Mouse (Mus musculus) left cerebral cortex, adult 9 months (tissue): ENCODE measurements around the gene Cacna1h.

Source experiments
- DNase-seq, 2 experiments: peaks; one replicate each; pipeline ENCODE4 v3.0.0; 2022; ENCODE audit warnings: low spot score in 2 of 2

Cacna1h gene

DNA sequence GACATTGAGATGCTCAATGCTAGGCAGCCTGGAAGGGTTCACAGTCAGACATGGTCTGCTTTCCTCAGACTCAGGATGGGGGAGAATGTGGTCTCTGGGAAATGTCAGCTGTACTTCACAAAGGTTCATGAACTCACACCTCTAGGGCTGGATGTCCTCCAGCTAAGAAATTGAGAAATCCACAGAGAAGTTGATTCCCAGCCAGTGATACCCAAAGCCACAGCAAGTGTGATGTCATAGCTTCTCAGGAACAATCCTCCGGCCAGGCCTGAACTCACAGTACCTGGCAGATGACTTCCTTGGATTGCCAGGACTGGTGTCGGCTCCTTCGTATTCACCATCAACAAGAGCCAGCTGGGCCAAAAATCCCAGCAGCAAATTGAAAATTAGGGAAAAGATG lies 12.3 kb upstream of the Cacna1h start:
- DNase-seq, result no peak

DNA sequence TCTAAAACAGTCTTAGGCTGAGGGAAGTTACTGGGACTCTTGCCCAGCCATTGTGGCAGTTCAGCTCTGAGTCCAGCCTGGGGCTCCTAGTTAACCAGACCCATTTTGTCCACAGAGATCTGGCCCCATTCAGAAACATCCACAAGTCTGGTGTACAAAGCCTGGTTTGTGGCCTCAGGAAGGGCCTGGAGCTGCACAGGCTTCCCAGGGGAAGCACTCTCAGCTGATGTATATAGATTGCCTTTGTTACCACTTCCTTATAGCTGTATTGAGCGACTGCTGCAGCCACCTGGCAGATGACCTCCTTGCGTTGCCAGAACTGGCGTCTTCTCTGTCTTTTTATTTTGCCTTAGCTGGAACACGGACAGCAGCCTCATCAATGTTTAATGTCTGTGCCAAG lies 11.5 kb upstream of the Cacna1h start:
- DNase-seq, result no peak

DNA sequence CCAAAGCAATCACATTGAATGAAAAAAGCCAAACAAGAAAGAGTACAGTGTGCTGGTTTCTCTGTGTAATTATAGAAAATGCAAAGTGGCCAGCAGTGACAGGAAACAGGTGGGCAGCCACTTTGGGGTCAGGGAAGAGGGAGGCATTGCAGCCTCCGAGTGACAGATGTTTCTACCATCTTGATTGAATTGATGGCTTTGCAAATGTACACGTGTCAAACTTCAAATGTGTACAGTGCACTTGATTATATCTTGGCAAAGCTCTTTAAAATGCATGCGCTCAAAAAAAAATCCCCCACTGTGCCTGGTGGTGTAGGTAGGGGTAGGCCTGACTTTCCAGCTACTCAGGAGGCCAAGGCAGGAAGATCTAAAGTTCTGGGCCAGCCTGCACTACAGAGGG lies 9.3 kb upstream of the Cacna1h start:
- DNase-seq, result no peak

DNA sequence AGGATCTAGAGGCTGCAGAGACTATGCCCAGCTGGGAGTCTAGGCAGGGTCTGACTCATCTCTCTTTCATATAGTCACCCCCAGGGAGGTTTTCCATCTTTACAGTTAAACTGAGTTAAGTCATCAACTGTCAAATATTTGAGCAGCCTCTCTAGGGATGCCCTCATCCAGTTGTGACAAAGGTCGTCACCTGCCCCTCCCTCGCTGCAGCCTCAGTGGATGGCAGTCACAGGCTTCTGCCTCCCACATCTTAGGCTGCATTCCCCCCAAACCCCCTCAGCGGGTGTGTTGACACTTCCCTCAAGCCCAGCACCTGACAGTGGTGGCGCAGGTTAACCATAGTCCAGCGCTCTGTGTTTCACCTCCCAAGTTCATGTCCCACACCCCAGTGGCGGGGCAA lies 7.8 kb upstream of the Cacna1h start:
- DNase-seq, result no peak

DNA sequence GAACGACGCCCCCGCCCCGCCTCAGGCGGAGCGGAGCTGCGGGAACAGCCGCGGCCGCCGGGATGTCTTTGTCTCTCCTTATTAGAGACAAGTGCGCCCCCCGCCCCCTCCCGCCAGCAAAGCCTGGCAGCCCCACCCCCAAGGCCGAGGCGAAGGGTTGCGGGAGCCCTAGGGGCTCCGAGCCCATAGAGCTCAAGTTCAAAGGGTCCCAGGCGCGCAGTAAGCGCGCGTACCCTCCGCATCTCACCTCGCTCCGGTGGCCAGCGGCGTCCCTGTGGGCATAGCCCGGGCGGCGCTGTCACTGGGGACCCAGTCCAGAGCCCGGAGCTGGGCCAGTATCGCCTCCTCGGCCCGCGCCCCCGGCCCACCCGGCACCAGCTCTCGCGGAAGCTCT lies 363 bp downstream of the Cacna1h start:
- DNase-seq, result no peak

DNA sequence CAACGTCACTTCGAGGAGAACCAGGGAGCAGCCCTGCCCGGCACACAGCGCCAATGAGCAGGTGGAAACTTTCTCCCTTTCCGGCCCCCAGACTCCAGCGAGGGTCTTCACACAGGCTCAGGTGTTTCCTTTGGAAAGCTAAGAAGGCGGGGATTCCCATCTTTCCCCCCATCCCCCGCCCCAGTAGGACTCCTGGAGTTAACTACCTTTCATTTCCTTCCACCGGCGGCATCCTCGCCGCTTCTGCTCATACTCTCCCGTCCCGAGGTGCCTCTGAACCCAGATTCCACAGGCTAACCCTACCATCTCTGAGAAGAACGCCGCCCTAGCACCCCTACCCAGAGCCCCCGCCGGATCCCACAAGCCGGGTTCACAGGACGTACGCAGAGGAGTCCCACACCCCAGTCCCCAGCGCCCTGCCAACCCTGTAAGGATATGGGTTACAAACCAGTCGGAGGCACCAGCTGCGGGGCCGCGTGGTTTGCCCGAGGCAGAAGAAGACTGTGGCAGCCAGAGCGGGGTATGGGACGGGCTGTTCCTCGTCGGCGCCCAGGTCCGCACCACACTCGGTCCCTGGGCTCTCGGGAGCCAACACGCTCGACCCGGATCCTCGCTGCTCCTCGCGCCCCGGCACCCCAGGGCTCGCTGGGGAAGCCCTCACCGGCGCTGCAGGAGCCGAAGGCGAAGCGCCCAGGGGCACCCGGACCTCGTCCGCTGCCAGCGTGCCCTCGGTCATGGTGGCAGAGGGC lies 976 bp downstream of the Cacna1h start:
- DNase-seq, result no peak

DNA sequence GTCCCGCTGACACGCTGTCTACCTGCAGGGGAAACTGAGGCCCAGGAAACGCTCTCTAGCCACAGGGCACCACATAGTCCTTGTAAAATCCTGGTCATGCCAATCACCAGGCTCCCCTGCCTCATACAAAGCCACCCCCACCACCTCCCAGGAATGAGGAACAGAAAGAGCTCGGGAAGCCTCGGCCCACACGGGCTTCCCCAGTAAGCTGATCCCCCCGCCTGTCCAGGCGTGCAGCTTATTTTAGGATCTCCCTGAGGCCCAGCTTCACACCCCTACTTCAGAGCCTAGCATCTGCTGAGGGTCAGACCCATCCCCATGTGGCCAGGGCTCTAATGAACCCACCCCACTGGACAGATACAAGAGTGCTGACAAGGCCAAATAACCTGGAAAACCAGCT lies 3.0 kb downstream of the Cacna1h start:
- no peak for DNase-seq

DNA sequence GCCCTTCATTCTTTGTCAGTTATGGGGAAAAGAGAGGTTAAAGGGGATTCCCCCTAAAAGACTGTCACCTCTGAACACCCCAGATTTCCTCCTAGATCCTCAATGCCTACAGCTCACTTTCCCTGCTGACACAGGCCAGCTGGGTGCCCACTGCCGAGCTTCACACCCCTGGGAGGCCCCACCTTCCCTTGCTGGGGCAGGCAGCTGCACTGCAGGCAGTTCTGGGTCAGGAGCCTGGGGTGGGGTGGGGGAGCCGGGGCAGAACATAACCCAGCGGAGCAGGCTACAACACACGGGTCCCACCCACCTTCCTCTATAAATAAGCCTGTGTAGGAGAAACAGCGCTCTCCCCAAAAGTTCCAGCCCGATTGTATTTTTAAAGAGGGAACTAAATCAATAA lies 3.7 kb downstream of the Cacna1h start:
- no peak for DNase-seq

DNA sequence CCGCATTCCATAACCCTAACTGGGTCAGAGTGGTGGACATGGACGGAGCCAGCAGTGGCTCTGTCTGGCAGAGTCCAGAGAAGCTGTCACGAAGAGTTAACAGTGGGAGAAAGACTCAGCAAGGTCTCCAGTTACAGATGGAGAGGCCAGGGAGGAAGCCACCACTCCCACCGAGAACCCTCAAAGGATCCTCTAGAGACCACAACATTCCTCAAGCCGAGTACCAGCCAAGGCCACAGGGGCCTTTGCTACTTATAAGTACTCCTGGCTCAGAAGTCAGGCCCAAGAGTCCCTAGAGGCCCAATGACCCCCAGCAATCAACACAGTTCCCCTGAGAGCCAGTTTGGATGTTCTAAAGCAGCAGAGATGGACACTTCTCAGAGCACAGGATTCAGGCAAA lies 4.3 kb downstream of the Cacna1h start:
- DNase-seq, result no peak

DNA sequence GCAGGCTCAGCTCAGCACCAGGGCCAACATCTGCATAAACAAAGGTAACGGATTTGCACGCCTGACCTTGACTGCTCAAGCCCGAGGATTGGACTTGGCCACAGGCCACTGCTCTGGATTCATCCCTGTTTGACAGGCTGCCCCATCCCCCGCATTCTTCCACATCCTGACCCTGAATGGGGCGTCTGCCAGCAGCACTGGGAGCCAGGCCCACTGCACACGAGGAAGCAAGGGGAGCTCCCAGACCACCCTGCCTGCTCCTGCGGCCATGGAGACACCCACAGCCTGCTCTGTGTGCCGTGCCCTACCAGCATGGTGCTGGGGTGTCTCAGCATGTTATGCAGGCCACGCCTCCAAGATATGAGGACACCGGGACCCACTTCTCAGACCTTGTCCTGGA lies 6.1 kb downstream of the Cacna1h start:
- no peak for DNase-seq

DNA sequence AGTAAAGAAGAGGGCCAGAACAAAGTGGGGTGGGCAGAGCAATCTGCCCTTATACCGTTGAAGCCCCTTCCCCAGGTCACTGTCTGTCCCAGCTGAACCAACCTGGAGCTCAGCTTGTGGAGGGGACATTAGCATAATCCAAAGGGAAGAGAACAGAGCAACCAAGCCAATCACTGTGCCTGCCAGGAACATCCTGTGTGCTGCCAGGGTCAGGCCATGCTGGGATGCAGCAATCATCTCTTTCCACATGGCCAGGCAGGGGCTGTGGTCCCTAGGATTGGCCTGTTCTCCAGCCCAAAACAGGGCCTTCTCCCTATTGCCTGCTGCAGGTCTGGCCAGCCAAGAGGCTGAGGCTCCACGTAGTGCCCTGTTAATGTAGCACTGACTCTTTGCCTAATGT lies 7.6 kb downstream of the Cacna1h start:
- no peak for DNase-seq

DNA sequence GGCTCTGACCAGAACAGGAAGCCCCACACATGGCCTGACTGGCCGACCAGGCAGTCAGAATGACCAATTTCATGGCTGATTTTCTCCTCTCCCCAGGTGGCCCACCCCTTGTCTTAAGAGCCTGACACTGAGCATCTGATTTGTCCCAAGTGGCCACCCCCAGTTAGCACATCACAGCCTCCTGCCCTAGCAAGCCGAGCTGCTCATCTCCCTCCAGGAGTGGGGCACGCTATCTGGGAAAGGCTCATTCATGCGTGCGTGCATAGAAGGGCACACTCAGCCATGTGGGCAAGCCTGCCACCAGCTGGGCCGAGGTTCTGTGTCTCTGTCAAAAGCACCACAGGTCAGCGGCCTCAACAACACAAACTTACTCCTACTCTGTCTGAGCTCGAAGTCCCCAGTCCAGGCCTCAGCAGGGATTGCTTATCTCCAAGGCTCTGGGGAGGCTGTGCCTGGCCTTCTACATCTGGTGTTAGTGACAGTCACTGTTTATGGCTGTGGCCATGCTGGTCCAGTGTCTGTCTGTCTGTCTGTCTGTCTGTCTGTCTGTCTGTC lies 9.0 kb downstream of the Cacna1h start:
- no peak for DNase-seq

DNA sequence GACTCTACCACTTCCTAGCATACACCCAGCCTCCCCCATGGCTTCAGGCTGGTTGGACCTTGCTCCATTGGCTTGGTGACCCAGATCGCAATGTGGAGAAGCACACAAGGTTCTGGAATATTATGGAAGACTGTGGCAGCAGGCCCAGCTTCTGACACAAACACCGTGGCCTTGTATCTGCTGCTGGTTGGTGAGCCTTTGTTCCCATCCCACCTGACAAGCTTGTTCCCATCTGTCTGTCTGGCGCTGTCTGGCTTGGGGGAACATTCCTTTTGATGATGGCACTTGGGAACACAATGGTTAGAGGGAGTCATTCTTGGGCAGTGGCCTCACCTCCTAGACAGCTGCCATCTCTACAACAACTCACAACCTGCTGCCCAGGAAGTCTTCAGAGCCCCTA lies 12.6 kb downstream of the Cacna1h start:
- no peak for DNase-seq

DNA sequence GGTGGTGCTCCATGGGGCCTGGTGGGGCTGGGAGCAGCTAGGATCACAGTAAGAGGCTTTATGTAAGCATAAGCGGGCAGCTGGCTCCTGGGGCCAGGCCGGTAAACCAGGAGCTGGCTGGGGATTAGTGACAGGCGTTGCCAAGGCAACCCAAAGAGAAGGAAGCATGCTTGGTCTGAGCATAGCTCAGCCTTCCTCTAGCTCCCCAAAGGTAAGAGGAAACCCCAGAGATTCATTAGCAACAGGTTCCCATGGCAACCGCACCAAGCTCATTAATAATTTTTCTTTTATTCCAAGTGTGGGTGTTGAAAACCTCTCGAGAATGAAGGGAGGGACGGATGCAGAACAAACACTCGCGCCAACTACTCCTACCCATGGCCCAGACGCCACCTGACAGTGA lies 14.7 kb downstream of the Cacna1h start:
- peak in 1 of 2 experiments; percentile 53 for DNase-seq

DNA sequence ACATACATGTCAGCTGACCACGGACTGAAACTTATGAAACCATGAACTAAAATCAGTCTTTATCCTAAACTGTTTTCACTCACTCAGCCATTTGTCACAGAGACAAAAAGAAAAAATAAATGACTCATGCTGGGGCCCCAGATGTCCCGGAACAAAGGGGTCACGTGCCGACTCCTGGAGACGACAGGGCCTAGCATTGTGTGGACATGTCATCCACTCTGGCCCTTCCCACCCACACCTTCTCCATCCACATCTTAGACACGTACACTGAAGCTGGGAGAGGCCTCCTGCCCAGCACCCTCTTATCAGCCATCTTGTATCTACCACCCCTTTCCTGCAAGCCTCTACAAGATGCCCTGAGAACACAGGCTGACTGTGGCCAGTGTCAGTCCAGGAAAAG lies 15.6 kb downstream of the Cacna1h start:
- no peak for DNase-seq

DNA sequence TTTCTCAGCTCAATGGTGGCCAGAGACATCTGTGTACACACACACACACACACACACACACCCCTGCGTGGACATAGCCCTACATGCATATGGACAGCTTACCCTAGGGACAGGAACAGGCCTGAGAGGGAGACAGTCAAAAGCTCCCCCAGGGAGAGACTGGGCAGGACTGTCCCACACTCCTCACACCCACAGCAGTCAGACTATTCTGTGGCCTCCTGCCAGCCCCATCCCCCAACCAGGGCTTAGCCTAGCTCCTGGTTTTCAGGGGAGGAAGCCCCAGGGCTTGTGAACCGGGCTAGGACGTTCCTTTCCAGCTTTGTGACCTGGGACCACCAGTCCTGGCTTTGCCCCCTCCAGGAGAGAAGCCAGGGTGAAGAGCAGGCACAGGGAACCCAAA lies 17.4 kb downstream of the Cacna1h start:
- no peak for DNase-seq

DNA sequence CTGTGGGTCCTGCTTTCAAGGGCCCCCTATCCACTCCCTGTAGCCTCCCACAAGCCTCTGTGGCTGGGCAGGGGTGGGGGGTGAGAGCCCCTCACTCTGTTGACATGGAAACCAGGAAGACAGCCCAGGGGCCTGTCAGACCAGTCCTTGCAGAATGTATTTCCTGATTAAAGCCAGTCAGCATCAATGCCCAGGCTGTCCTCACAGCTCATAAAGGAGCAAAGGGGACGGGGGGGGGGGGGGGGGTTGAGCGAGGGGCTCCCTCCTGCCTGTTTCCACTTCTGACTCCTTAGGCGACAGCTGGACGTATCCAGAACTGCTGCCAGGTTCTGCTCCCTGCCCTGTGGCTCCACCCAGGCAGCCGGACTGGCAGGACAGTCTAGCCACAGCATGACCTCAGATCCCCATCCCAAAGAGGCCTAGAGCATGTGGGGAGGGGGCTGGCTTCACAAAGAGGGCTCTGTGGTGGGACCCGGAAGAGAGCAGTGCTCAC lies 18.1 kb downstream of the Cacna1h start:
- DNase-seq, result no peak

DNA sequence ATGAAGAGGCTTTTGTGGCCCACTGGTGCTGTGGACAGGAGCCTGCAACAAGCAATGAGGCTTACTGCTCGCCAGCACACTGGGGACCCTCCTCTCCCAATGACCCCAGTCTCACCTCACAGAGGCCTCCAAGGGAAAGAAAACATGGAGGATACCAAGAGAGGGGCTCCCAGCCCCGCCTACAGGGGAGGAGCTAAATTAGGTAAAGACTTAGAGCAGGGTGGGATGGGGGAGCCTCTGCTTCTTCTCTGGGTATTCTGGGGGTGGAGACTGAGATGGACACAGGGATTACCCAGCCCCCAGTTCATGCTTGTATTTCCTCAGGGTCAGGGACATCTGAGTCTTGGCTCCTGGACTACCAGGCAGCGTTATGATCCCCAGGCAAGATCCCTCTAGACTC lies 18.7 kb downstream of the Cacna1h start:
- DNase-seq, result no peak

DNA sequence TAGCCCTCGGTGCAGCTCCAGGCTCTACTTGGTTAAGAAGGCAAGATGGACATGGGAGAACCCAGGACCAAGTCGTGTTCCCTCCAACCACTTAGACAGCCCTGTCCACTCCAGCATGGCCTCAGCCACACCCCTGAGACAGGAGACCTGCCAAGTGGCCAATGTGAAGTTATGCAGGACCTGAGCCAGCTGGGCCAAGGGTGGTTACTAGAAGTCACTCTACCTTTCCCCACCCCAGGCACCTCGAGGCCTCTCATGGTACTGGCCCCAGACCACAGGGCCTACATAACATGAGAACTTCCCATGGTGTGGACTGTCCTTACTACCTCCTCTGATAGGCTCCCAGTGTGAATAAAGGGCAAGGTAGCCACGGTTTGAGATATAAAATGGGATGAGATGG lies 19.4 kb downstream of the Cacna1h start:
- DNase-seq, result no peak

DNA sequence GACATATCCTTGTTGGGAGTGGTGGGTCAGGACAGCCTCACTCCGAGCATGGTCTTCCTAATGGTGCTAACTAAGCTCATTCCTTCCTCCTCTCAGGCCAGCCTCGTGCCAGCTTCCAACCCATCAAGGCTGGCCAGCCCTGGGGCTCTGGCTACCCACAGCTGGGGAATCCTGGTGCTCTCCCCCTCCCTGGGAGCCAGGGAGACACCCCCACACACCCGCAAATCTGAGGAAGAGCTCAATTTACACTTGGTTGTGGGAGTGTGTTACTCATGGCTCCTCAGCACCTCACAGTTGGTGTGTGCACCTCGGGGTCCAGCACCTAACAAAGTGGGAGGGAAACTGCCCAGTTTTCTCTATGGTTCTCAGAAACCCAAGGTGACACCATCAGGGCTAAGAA lies 22.3 kb downstream of the Cacna1h start:
- peak in 1 of 2 experiments; percentile 68 for DNase-seq

DNA sequence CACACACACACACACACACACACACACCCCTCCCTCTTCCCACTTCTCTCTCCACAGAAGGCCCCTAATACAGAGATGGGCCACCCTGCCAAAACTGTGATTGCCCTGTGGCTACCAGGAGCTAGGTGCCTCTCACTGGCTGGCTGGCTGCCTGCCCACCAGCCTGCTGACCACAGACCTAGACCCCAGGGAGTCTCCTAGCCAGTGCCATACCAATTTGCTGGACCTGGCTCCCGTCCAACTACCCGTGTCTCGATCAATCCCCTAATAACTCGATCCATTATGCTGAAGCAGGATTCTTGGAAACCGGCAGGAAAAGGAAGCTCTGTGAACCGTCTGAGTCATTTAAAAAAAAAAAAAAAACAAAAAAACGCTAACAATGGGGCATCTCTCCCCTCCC lies 22.8 kb downstream of the Cacna1h start:
- no peak for DNase-seq

DNA sequence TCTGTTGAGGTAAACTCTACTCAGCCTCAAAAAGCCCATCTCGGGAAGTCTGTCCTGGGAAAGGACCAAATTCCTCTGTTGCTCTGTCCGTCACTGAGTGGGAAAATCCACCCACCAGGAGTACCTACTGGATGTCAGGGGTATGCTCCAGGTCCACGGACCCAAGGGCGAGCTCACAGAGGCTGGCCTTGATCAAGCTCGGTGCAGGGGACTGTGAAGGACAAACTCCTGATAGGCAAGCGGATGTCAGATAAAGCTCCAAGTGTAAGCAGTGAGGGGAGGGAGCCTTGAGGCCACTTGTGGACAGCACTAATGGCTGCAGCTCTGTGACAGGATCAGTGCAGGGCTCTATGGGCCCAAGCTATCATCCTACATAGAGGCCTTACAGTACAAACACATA lies 23.4 kb downstream of the Cacna1h start:
- DNase-seq, result no peak

DNA sequence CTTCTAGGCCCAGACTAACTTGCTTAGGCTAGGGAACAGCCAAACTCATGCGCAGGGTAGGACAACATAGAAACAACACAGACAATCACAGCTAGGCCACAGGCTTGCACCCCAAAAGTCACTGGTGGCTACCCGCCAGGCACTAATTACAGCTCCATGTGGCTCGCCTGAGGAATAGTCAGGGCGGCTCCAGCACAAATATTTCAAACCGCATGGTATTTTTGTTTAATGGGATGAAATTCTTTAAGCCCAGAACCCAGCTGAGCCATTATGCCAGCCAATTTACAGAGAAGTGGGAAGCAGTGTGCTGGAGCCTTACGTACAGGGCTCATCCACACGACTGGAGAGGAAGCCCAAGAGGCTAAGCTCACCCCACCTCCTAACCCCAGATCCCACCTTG lies 24.0 kb downstream of the Cacna1h start:
- DNase-seq, result no peak
